Mouse (Mus musculus): Measurements from ENCODE around the gene Lgi4. TPM values are rescaled to one million over a fixed set of nuclear protein-coding genes. Genes with fewer than 3 reads are reported as not detected.

Lgi4 gene
- polyA plus RNA-seq, 1 experiment = 2.5 TPM

DNA sequence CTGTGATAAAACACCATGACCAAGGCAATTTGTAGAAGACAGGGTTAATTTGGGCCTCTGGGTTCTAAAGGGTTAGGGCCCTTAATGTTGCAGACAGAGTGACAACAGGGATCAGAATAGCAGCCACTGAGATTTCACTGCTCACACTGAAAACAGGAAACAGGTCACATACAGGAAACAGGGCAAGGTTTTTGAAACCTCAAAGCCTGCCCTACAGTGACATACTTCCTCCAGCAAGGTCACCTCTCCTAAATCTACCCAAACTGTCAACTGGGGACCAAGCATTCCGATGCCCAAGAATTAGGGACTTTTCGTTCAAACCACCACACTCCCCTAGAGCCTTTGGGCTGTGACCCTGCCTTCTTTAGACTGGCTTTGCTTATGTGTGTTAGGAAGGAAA lies 30.6 kb downstream of the Lgi4 start:
- no peak overlapping the region for H3K27ac ChIP-seq (ENCODE audit: insufficient read depth, low read depth, low read length)
- 86% methylated on average over 2 of the region's 2 CpGs for WGBS

DNA sequence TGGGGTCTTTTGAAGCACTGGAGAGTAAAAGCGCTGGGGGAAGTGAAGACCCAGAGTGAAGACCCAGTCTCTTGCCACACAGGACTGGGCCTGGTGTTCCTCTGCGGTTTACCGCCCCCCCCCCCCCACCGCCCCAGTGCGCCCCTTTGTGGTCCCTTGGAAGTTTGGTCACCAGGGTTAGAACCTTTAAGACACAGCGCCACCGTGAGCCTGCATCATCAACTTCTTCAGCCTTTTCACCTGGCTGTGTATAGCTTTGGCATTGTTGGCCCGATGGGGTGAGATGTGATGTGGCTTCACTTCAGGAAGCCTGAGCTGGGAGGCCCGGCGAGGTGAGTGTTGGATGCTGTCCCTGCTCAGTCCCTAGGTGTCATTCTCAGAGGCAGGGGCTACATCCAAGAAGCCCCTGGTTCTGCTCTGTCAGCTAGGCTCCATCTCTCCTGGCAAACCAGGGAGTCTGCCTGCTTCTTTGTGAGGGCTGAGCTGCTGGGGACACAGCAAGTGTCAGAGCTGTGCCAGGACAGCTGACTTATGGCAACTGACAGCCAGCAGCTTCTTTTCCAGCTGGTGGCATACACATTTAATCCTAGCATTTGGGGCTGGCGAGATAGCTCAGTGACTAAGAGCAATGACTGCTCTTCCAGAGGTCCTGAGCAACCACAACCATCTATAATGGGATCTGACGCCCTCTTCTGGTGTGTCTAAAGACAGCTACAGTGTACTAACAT lies 35.8 kb downstream of the Lgi4 start:
- 28% methylated on average over 11 of the region's 12 CpGs for WGBS
- Histone ChIP-seq H3K4me1 (ENCODE audit: control insufficient read depth, insufficient read depth, insufficient read length, low read length) (no peaks in the 10 kb centered on the region), H3K27ac (ENCODE audit: insufficient read depth, low read depth, low read length) (no peak overlapping the region), H3K4me3 (ENCODE audit: low read depth, low read length) (no peak overlapping the region), H3K36me3 (ENCODE audit: control insufficient read depth, insufficient read depth, low read length) (no peaks in the 10 kb centered on the region), H3K27me3 (ENCODE audit: control insufficient read depth, insufficient read depth, low read length) (0 out of 2 replicates have a peak, but pooled peaks cover 3% of the 10 kb centered on the region)
- TF ChIP-seq POLR2A (IDR thresholded peaks at IDR 0.05; ENCODE audit: low read depth, low read length) (no peak), CTCF (IDR thresholded peaks at IDR 0.05; ENCODE audit: extremely low read depth, insufficient read length, insufficient replicate concordance, low read depth, low read length) (no peak)

More for the DNA sequence above, 30.6 kb downstream of the Lgi4 start:
- Histone ChIP-seq H3K27me3 (ENCODE audit: control insufficient read depth, insufficient read depth, low read length) (0 out of 2 replicates have a peak, but pooled peaks cover 3% of the 10 kb centered on the region), H3K36me3 (ENCODE audit: control insufficient read depth, insufficient read depth, low read length) (no peaks in the 10 kb centered on the region), H3K4me1 (ENCODE audit: control insufficient read depth, insufficient read depth, insufficient read length, low read length) (peaks cover 3% of the 10 kb centered on the region; the same call in 1 of the 2 replicates), H3K4me3 (ENCODE audit: low read depth, low read length) (no peak overlapping the region)
- TF ChIP-seq POLR2A (IDR thresholded peaks at IDR 0.05; ENCODE audit: low read depth, low read length) (no peak), CTCF (IDR thresholded peaks at IDR 0.05; ENCODE audit: extremely low read depth, insufficient read length, insufficient replicate concordance, low read depth, low read length) (no peak)

DNA sequence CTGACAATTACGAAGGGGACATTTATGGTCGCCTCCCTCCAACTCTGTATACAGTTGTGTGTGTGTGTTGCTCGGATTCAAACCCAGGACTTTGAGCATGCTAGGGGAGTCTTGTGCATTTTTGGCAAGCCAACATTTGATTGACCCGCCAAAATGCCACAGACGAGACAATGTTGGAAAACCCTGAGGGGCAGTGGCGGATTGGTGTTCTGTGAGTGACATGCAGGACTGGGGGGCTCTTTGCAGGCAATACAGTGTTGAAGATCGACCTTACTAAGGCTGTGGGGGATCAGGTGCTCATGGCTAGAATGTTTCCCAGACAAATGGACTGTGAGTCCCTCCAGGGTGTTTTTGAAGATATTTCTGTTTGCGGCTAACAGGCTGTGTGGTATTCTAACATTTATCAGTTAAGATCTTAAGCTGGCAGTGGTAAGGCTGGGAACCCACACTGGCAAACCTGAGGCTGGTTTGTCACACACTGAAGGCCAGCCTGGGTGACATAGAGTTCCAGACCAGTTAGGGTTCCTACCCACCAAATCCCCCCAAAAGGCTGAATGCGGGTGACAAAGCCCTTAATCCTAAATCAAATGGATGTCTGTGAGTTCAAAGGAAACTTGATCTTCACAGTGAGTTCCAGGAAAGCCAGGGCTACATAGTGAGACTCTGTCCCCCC lies 37.9 kb downstream of the Lgi4 start:
- no peaks in the 10 kb centered on the region for H3K4me1 ChIP-seq (ENCODE audit: control insufficient read depth, insufficient read depth, insufficient read length, low read length)
- H3K27me3 ChIP-seq (ENCODE audit: control insufficient read depth, insufficient read depth, low read length) = 0 out of 2 replicates have a peak, but pooled peaks cover 3% of the 10 kb centered on the region
- TF ChIP-seq CTCF (IDR thresholded peaks at IDR 0.05; ENCODE audit: extremely low read depth, insufficient read length, insufficient replicate concordance, low read depth, low read length) (no peak), POLR2A (IDR thresholded peaks at IDR 0.05; ENCODE audit: low read depth, low read length) (no peak)
- no peak overlapping the region for H3K4me3 ChIP-seq (ENCODE audit: low read depth, low read length)
- WGBS = 79% methylated on average over 9 of the region's 9 CpGs
- no peak overlapping the region for H3K27ac ChIP-seq (ENCODE audit: insufficient read depth, low read depth, low read length)
- H3K36me3 ChIP-seq (ENCODE audit: control insufficient read depth, insufficient read depth, low read length) = no peaks in the 10 kb centered on the region

DNA sequence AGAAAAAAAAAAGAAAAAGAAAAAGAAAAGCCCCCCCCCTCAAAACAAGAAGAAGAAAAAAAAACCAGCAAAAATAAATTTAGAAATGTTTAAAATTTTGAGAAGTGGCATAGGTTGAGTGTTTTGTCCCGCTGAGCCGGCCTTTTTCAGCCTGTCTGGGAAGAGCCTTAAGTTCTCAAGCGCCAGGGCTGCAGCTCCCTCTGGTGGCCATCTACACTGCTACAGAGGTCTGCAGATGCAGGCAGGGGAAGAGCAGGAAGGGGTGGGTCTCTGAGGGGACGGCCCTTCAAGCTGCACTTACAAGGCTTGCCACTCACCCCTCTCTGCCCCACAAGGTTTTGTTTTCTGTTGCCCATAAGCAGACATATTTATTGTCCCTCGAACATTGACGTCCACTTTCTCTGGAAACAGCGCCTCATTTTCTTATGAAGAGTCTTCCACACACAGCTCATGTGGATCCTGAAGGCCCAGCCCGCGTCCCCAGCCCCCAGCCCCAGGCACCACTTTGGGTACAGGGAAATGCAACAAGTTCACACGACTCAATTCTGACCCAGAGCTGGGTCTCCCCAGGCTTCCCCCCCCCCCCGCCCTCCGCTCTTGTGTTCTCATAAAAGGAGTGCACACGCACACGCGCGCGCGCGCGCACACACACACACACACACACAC lies 38.6 kb downstream of the Lgi4 start:
- no peaks in the 10 kb centered on the region for H3K4me1 ChIP-seq (ENCODE audit: control insufficient read depth, insufficient read depth, insufficient read length, low read length)
- 0 out of 2 replicates have a peak, but pooled peaks cover 3% of the 10 kb centered on the region for H3K27me3 ChIP-seq (ENCODE audit: control insufficient read depth, insufficient read depth, low read length)
- 47% methylated on average over 20 of the region's 20 CpGs for WGBS
- H3K36me3 ChIP-seq (ENCODE audit: control insufficient read depth, insufficient read depth, low read length) = no peaks in the 10 kb centered on the region
- H3K27ac ChIP-seq (ENCODE audit: insufficient read depth, low read depth, low read length) = no peak overlapping the region
- H3K4me3 ChIP-seq (ENCODE audit: low read depth, low read length) = no peak overlapping the region
- TF ChIP-seq POLR2A (IDR thresholded peaks at IDR 0.05; ENCODE audit: low read depth, low read length) (no peak), CTCF (IDR thresholded peaks at IDR 0.05; ENCODE audit: extremely low read depth, insufficient read length, insufficient replicate concordance, low read depth, low read length) (peak; percentile 94)

DNA sequence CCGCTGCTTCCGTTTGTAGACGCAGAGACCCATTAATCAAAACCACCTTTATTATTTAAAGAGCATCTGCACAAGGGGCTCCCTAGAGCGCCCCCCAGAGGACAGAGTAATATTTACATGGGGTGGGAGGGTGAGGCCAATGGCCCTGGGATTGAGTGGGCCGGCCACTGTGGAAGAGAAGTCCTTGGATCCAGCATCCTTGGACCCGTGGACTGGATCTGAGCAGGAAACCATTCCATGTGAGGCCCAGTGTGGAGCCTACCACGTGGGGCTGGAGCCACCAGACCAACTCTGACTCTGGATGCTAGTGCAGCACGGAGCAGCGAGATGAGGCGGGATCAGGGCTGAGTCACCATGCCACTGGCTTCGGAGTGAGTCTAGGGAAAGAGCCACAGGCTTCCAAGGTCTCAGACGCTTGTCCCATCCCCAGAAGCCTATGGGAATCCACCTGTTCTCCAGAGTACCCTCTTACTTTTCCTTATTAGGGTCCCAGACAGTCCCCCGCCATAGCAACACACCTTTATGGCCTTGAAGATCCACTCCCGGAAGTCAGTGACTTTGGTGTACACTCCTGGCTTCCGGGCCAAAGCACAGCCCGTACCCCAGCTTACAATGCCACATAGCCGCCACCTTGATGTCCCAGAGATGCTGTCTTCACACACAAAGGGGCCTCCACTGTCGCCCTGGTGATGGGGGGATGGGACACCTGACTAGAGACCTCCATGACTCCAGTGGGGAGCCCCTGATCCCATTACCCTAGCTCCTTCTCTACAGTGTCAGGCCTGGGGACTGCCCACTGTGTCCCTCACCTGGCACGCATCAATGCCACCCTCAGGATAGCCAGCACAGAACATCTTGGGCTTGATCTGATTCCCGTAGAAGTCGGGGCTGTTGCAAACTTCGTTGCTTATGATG lies 39.8 kb downstream of the Lgi4 start:
- 71% methylated on average over 22 of the region's 22 CpGs for WGBS
- 0 out of 2 replicates have a peak, but pooled peaks cover 2% of the 10 kb centered on the region for H3K27me3 ChIP-seq (ENCODE audit: control insufficient read depth, insufficient read depth, low read length)
- H3K4me1 ChIP-seq (ENCODE audit: control insufficient read depth, insufficient read depth, insufficient read length, low read length) = no peaks in the 10 kb centered on the region
- no peak overlapping the region for H3K27ac ChIP-seq (ENCODE audit: insufficient read depth, low read depth, low read length)
- no peaks in the 10 kb centered on the region for H3K36me3 ChIP-seq (ENCODE audit: control insufficient read depth, insufficient read depth, low read length)
- H3K4me3 ChIP-seq (ENCODE audit: low read depth, low read length) = no peak overlapping the region
- TF ChIP-seq POLR2A (IDR thresholded peaks at IDR 0.05; ENCODE audit: low read depth, low read length) (no peak), CTCF (IDR thresholded peaks at IDR 0.05; ENCODE audit: extremely low read depth, insufficient read length, insufficient replicate concordance, low read depth, low read length) (peak; percentile 12; the same call in 1 of the 2 replicates)

DNA sequence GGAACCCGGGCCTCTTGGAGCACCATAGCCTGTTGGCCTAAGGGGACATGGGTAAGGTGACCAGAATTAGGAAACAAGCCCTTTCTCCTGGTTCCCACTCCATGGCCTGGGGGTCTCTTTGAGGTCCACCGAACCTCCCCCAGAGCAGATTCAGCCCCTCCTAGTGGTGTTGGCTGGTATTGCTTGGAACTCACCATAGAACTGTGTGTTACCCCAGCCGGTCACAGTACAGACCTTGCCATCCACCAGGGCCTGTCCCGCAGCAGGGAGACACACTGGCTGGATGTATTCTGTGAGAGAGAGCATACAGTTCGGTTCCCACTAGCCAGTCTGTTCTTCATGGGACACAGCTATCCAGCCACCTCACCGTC lies 40.5 kb downstream of the Lgi4 start:
- Histone ChIP-seq H3K4me1 (ENCODE audit: control insufficient read depth, insufficient read depth, insufficient read length, low read length) (no peaks in the 10 kb centered on the region), H3K27ac (ENCODE audit: insufficient read depth, low read depth, low read length) (no peak overlapping the region), H3K27me3 (ENCODE audit: control insufficient read depth, insufficient read depth, low read length) (no peaks in the 10 kb centered on the region), H3K36me3 (ENCODE audit: control insufficient read depth, insufficient read depth, low read length) (no peaks in the 10 kb centered on the region), H3K4me3 (ENCODE audit: low read depth, low read length) (no peak overlapping the region)
- TF ChIP-seq CTCF (IDR thresholded peaks at IDR 0.05; ENCODE audit: extremely low read depth, insufficient read length, insufficient replicate concordance, low read depth, low read length) (no peak), POLR2A (IDR thresholded peaks at IDR 0.05; ENCODE audit: low read depth, low read length) (no peak)
- WGBS = 85% methylated on average over 6 of the region's 6 CpGs

Data from small intestine, adult 2 months (tissue).